Mouse (Mus musculus): ENCODE data around the gene Csnk2a1.
"Not testable (repeated sequence)": the region's sequence is repeated elsewhere in the genome, so short reads cannot be mapped to it uniquely, and the experiment has no call there.

Csnk2a1 gene

GRCm38 (mm10) chr2:152226248-152227050 is at the start of gene Csnk2a1:
TSS of gene Csnk2a1 (plus strand) at chr2:152226839.
- peak; percentile 95 to 96 for DNase-seq (ENCODE audit: low spot score in 2 of 2)

- no peak for DNase-seq (ENCODE audit: low spot score in 2 of 2)
These were observed 49.4 kb upstream of the Csnk2a1 start for GRCm38 (mm10) chr2:152177162-152177805.

GRCm38 (mm10) chr2:152177806-152178170 is 48.9 kb upstream of the Csnk2a1 start:
- DNase-seq (ENCODE audit: low spot score in 2 of 2), result no peak

GRCm38 (mm10) chr2:152178345-152178744 is 48.3 kb upstream of the Csnk2a1 start:
- DNase-seq (ENCODE audit: low spot score in 2 of 2), result no peak

- DNase-seq (ENCODE audit: low spot score in 2 of 2), result no peak
These were observed 47.3 kb upstream of the Csnk2a1 start for GRCm38 (mm10) chr2:152179301-152179700.

GRCm38 (mm10) chr2:152180323-152180722 is 46.3 kb upstream of the Csnk2a1 start:
- DNase-seq (ENCODE audit: low spot score in 2 of 2), result peak; percentile 12 to 19

GRCm38 (mm10) chr2:152187132-152187531 is 39.5 kb upstream of the Csnk2a1 start:
- DNase-seq (ENCODE audit: low spot score in 2 of 2), result no peak

- DNase-seq (ENCODE audit: low spot score in 2 of 2), result no peak
These were observed 37.4 kb upstream of the Csnk2a1 start for GRCm38 (mm10) chr2:152189213-152189612.

- no peak for DNase-seq (ENCODE audit: low spot score in 2 of 2)
These were observed 37.0 kb upstream of the Csnk2a1 start for GRCm38 (mm10) chr2:152189640-152190039.

GRCm38 (mm10) chr2:152190161-152190560 is 36.5 kb upstream of the Csnk2a1 start:
- DNase-seq (ENCODE audit: low spot score in 2 of 2), result no peak

- DNase-seq (ENCODE audit: low spot score in 2 of 2), result no peak
These were observed 33.9 kb upstream of the Csnk2a1 start for GRCm38 (mm10) chr2:152192591-152193345.

- no peak for DNase-seq (ENCODE audit: low spot score in 2 of 2)
These were observed 33.3 kb upstream of the Csnk2a1 start for GRCm38 (mm10) chr2:152193346-152193710.

GRCm38 (mm10) chr2:152194586-152194985 is 32.1 kb upstream of the Csnk2a1 start:
- DNase-seq (ENCODE audit: low spot score in 2 of 2), result no peak

GRCm38 (mm10) chr2:152196896-152197295 is 29.7 kb upstream of the Csnk2a1 start:
- DNase-seq (ENCODE audit: low spot score in 2 of 2), result no peak

GRCm38 (mm10) chr2:152197301-152197712 is 29.3 kb upstream of the Csnk2a1 start:
- DNase-seq (ENCODE audit: low spot score in 2 of 2), result peak; percentile 73 to 76

- DNase-seq (ENCODE audit: low spot score in 2 of 2), result not testable (repeated sequence)
These were observed 20.5 kb upstream of the Csnk2a1 start for GRCm38 (mm10) chr2:152206139-152206538.

GRCm38 (mm10) chr2:152211871-152212270 is 14.8 kb upstream of the Csnk2a1 start:
- no peak for DNase-seq (ENCODE audit: low spot score in 2 of 2)

GRCm38 (mm10) chr2:152216975-152217374 is 9.7 kb upstream of the Csnk2a1 start:
- no peak for DNase-seq (ENCODE audit: low spot score in 2 of 2)

- DNase-seq (ENCODE audit: low spot score in 2 of 2), result no peak
These were observed 2.9 kb upstream of the Csnk2a1 start for GRCm38 (mm10) chr2:152223521-152224300.

GRCm38 (mm10) chr2:152225536-152225935 is 1.1 kb upstream of the Csnk2a1 start:
- DNase-seq (ENCODE audit: low spot score in 2 of 2), result no peak

GRCm38 (mm10) chr2:152227051-152227481 is 427 bp downstream of the Csnk2a1 start:
- peak in 1 of 2 experiments; percentile 60 for DNase-seq (ENCODE audit: low spot score in 2 of 2)

- DNase-seq (ENCODE audit: low spot score in 2 of 2), result no peak
These were observed 3.4 kb downstream of the Csnk2a1 start for GRCm38 (mm10) chr2:152230046-152230445.
